Mouse (Mus musculus) erythroblast, embryonic 14.5 days (primary cell): Measurements from ENCODE around the gene Galnt17. TPM values are rescaled to one million over a fixed set of nuclear protein-coding genes. Genes with fewer than 3 reads are reported as not detected.

Source experiments
- H3K27me3 ChIP-seq: 2 replicates; pipeline ENCODE4 v1.6.1; 2012; ENCODE audit warnings: inconsistent platforms; ENCODE audit not compliant: control insufficient read depth
- H3K36me3 ChIP-seq: 2 replicates; pipeline ENCODE4 v1.6.1; 2012; ENCODE audit warnings: mild to moderate bottlenecking, inconsistent platforms; ENCODE audit not compliant: control insufficient read depth
- H3K4me1 ChIP-seq: 2 replicates; pipeline ENCODE4 v1.6.1; 2012; ENCODE audit warnings: inconsistent platforms; ENCODE audit not compliant: control insufficient read depth
- H3K4me3 ChIP-seq: replicated peaks from 2 replicates; pipeline ENCODE3; 2012; ENCODE audit warnings: moderate library complexity, mild to moderate bottlenecking, inconsistent platforms
- H3K9me3 ChIP-seq: 2 replicates; pipeline ENCODE4 v1.6.1; 2012; ENCODE audit warnings: low read length, inconsistent platforms, mixed read lengths; ENCODE audit not compliant: control insufficient read depth
- GATA1 ChIP-seq: IDR thresholded peaks from 2 replicates; pipeline ENCODE4 v1.6.1; 2012; ENCODE audit warnings: low read length, inconsistent platforms, mixed read lengths
- TAL1 ChIP-seq: IDR thresholded peaks from 3 replicates; pipeline ENCODE4 v1.6.1; 2012; ENCODE audit warnings: low read length, inconsistent platforms, mixed read lengths
- polyA plus RNA-seq: library from polyadenylated mRNA; stranded (reverse); fragments of >175 nt; gene quantifications from 2 replicates; pipeline ENCODE4 v1.2.3, GENCODE M21; 2012

Galnt17 gene
- polyA plus RNA-seq, 1 experiment: not detected

DNA sequence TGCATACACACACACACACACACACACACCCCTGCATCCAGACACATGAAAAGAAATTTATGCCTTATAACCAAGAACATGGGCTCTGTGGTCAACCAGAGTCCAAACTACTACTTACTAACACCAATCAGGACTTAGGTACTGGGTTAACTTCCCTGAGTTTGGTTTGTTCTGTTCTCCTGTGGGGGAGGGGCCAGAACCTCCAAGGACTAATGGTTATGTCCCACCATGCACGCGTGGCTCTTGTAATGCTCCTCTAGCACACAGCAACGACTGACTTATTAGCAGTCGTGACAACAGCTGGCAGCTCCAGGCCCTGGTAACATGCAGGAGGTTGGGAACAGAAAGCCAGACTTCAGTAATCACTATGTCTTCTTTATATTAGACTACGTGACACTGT is 3.1 kb downstream of the Galnt17 start:
- no peaks in the 10 kb centered on the region for H3K4me1 ChIP-seq

DNA sequence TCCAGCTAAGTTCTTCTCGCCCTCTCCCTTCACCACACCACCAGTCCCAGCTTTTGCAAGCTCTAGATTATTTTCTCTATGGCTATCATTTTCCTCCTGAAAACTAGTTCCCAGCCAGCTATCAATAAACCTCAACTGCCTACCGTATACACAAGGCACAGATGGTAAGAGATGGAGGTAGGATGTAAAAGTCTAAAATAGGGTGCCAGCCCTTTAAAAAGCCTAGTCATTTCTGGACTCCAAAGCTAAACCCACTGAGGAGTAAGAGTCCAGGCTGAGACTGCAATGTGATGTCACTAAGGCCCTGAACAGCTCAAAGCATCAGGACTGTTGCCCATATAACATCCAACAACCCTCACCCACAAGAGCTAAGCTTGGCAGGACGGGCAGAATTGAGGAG is 6.8 kb downstream of the Galnt17 start:
- Histone ChIP-seq H3K4me1 (no peaks in the 10 kb centered on the region), H3K27me3 (peaks cover 9% of the 10 kb centered on the region), H3K9me3 (peaks cover 18% of the 10 kb centered on the region), H3K4me3 (no peak overlapping the region), H3K36me3 (no peaks in the 10 kb centered on the region)
- TF ChIP-seq GATA1 (no peak), TAL1 (no peak)

More for the DNA sequence above, 3.1 kb downstream of the Galnt17 start:
- peaks cover 6% of the 10 kb centered on the region; the same call in 1 of the 2 replicates for H3K9me3 ChIP-seq
- H3K27me3 ChIP-seq: peaks cover 26% of the 10 kb centered on the region
- no peak overlapping the region for H3K4me3 ChIP-seq
- TF ChIP-seq GATA1: no peak
- no peak for TF ChIP-seq TAL1
- no peaks in the 10 kb centered on the region for H3K36me3 ChIP-seq

DNA sequence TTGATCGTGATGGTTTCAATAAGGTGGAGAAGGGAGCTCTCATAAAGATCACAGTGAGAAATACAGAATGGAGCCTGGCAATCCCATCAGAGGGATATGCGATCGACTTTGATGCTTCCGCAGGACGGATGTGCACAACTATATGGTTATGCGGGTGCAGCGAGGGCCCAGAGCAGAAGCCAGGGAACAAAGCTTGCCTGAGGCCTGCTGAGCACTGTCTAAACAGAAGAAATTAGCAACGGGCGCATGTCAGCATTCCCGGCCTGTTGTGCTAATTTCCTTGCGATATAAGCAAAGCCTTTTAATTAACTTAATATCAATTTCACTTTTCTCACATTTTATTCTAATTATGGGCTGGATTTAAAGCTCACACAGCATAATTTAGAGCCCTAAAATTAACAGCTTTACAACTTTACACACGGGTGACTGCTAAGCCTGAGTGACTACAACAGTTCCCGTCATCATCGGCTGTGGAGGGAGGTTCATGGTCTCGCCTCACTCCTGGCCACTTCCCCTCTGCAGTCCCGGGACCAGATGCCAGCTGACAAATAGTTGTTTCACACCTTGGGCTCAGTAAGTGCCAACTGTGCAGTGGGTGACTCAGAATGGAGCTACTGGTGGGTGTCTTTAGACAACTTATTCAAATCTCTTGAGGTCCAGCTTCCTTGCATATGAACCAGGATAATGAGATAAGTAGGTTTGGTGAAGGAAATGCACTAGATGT is 14.4 kb downstream of the Galnt17 start:
- Histone ChIP-seq H3K36me3 (no peaks in the 10 kb centered on the region), H3K27me3 (no peaks in the 10 kb centered on the region), H3K9me3 (peaks cover 31% of the 10 kb centered on the region), H3K4me1 (no peaks in the 10 kb centered on the region), H3K4me3 (no peak overlapping the region)
- TF ChIP-seq GATA1: no peak
- no peak for TF ChIP-seq TAL1

DNA sequence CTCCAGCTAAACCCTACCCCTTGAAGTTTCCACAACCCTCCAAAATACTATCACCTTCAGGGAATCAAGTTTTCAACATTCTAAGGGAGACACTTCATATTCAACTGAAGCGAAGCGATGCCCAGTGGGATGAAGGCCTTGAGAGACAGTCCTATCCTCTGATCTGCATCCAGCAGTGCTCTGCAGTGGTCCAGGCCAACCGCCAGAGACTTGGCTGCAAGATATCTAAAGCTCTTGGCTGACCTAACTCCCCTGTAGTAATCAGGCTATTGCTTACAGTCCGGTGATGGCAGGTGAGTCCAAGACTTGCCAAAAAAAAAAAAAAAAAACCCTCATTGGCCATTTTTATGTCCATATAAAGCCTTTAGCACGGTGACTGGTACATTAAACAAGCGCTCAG is 21.2 kb downstream of the Galnt17 start:
- Histone ChIP-seq H3K9me3 (peaks cover 32% of the 10 kb centered on the region), H3K27me3 (no peaks in the 10 kb centered on the region), H3K4me1 (no peaks in the 10 kb centered on the region), H3K36me3 (no peaks in the 10 kb centered on the region), H3K4me3 (no peak overlapping the region)
- TF ChIP-seq TAL1: no peak

DNA sequence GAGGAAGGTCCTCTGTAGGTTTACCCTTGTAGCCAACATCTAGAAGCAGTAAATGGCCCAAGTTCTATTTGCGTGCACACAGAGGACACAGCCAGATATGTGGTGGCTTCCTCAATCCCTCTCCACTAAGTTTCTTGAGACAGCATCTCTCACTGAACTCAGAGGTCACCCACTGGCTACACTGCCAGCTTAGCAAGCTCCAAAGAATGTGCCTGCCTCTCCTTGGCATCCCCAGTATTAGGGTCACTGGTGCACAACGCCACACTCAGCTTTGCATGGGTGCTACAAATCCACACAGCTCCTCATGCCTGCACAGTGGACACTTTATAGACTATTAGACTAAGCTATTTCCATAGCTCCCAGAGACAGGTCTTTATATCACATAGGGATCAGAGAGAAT is 21.6 kb downstream of the Galnt17 start:
- TF ChIP-seq GATA1: no peak
- TF ChIP-seq TAL1: no peak
- Histone ChIP-seq H3K4me3 (no peak overlapping the region), H3K27me3 (no peaks in the 10 kb centered on the region), H3K36me3 (no peaks in the 10 kb centered on the region), H3K4me1 (no peaks in the 10 kb centered on the region), H3K9me3 (peaks cover 33% of the 10 kb centered on the region)

DNA sequence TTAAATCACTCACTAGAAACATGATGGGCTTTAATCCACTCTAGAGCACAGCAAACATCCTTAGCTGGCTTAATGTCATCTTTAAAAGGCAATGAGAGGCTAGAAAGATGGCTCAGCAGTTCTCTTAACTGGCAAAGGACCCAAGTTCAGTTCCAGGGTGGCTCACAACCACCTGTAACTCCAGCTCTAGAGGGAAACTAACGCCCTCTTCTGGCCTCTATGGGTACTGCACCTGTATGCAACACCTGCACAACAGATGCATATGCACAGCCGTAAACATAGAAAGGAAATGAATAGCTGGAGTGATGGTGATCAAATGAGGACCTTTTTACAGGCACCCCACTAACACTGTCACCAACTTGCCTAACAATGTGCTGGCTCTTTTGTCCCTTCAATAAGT is 27.9 kb downstream of the Galnt17 start:
- TF ChIP-seq TAL1 (no peak), GATA1 (no peak)
- Histone ChIP-seq H3K9me3 (peaks cover 46% of the 10 kb centered on the region), H3K27me3 (no peaks in the 10 kb centered on the region), H3K4me3 (no peak overlapping the region), H3K4me1 (no peaks in the 10 kb centered on the region), H3K36me3 (no peaks in the 10 kb centered on the region)

DNA sequence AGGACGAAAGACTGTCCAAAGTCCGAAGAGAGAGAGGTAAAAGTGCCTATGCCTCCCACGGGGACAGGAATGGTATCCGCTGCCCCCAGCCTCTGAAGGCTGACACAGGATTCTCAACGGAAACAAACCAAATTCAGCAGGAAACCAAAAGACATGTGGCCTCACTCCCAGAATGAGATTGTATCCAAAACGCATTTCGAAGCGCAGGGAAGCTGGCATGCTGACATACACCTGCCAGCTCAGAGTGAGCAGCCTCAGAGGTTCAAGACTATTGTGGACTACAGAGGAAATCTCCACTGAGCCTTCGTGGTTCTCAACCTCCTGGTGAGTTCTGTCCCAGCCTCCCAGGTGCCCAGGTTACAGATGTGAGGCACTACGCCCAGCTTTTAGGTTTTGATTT is 29.0 kb downstream of the Galnt17 start:
- no peak for TF ChIP-seq GATA1
- no peak for TF ChIP-seq TAL1
- Histone ChIP-seq H3K4me3 (no peak overlapping the region), H3K36me3 (no peaks in the 10 kb centered on the region), H3K27me3 (no peaks in the 10 kb centered on the region), H3K9me3 (peaks cover 43% of the 10 kb centered on the region), H3K4me1 (no peaks in the 10 kb centered on the region)

DNA sequence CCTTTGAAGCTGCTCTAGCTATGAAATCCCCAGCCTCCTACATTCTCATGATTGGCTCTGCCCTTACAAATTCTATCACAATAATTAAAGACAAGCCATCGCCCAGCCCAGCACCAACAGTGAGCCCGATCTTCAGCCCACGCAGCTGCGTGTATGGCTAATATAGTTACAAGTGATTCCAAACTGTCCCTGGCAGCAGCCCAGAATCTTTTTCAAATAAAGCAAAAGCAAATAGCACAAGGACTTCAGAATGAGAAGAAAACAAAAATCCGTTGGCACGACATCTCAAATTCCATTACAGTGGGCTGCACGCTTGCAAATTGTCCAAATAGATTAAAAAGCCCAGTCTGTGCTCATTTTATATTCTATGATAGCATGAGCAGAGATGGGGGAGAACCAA is 31.1 kb downstream of the Galnt17 start:
- Histone ChIP-seq H3K4me3 (no peak overlapping the region), H3K36me3 (no peaks in the 10 kb centered on the region), H3K4me1 (no peaks in the 10 kb centered on the region), H3K27me3 (no peaks in the 10 kb centered on the region), H3K9me3 (peaks cover 35% of the 10 kb centered on the region)
- TF ChIP-seq GATA1 (no peak), TAL1 (no peak)

DNA sequence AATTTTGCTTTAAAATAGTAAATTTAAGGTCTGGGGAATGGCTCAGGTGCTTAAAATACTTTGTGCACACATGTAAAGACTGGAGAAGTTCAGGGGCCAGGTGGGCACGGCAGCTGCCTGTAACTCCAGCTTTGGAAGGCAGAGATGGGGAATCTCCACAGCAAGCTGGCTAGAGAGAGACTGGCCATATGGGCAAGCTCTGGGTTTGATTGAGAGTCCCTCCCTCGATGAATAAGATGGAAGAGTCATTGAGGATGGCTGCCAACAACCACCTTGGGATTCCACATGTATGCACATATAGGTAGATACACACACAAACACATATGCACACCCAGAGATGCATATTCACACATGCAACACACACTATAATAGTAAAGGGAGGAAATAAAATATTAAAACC is 42.0 kb downstream of the Galnt17 start:
- Histone ChIP-seq H3K4me3 (no peak overlapping the region), H3K9me3 (peaks cover 46% of the 10 kb centered on the region), H3K36me3 (no peaks in the 10 kb centered on the region), H3K4me1 (no peaks in the 10 kb centered on the region), H3K27me3 (no peaks in the 10 kb centered on the region)
- TF ChIP-seq GATA1 (no peak), TAL1 (no peak)

DNA sequence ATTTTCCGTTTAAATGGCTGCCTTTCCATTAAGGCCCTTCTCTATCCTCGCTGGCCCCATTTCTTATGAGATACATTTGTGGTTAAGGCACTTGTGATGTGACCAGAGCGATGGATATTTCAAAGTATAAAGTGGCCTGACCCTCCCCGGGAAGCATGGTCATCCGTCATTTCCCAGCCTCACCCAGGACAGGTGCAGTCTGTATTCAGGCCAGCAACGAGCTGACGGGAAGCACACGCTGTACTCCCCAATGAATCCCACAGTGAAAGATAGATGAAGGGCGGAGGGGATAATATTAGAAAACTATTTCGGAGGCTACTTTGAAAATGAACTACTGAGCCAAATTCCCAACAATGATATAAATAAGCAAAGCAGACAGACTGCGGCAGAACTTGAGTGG is 44.2 kb downstream of the Galnt17 start:
- H3K4me3 ChIP-seq: no peak overlapping the region
- no peaks in the 10 kb centered on the region for H3K27me3 ChIP-seq
- no peaks in the 10 kb centered on the region for H3K4me1 ChIP-seq
- peaks cover 41% of the 10 kb centered on the region for H3K9me3 ChIP-seq
- TF ChIP-seq GATA1: no peak
- no peak for TF ChIP-seq TAL1
- H3K36me3 ChIP-seq: no peaks in the 10 kb centered on the region
